Mouse (Mus musculus): ENCODE data around the gene Gm4307. TPM values are rescaled to one million over a fixed set of nuclear protein-coding genes. Genes with fewer than 3 reads are reported as not detected.

Gene Gm4307
- polyA plus RNA-seq (2017; shearing (Covaris generic)), result not detected

GRCm38 (mm10) chr10:100361038-100361437 is at the start of gene Gm4307:
TSS of gene Gm4307 (plus strand) at chr10:100361338.

DNA sequence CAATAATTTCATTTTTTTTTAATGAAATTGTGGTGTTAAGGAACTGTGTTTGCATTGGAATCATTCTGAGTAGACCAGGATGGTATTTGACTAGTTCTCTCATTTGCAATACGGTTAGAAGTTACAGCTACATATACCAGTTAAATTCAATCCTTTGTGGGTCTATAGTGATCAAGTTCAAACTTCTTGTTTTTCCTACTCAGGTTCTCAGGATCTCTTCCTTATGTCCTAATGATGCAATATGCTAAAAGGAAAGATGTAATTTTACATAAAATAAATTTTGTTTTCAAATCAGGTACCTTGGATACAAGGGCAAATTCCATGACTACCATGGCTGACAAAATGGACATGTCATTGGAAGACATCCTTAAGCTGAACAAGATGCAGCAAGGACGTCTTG is 25.8 kb upstream of the Gm4307 start, which contains the start of gene Gm4301:
Gene Gm4301 (plus strand): TSS at position 301 of the 400 bp plus-strand sequence.

DNA sequence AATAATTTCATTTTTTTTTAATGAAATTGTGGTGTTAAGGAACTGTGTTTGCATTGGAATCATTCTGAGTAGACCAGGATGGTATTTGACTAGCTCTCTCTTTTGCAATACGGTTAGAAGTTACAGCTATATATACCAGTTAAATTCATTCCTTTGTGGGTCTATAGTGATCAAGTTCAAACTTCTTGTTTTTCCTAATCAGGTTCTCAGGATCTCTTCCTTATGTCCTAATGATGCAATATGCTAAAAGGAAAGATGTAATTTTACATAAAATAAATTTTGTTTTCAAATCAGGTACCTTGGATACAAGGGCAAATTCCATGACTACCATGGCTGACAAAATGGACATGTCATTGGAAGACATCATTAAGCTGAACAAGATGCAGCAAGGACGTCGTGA is 20.6 kb upstream of the Gm4307 start, which contains the start of gene Gm4302:
Gene Gm4302 (plus strand): TSS at position 301 of the 400 bp plus-strand sequence.

GRCm38 (mm10) chr10:100345672-100346071 is 15.5 kb upstream of the Gm4307 start, which contains the start of gene Gm4303:
TSS of gene Gm4303 (plus strand) at chr10:100345972.

GRCm38 (mm10) chr10:100350793-100351192 is 10.3 kb upstream of the Gm4307 start, which contains the start of gene Gm4305:
TSS of gene Gm4305 (plus strand) at chr10:100351093.

GRCm38 (mm10) chr10:100382460-100382859 is 21.3 kb downstream of the Gm4307 start, which contains the start of gene Gm4312:
TSS of gene Gm4312 (minus strand) at chr10:100382560.

Other genes with a start within 250 kb of the Gm4307 start
- gene Gm4301, start 25.7 kb upstream of the Gm4307 start, polyA plus RNA-seq (2017; shearing (Covaris generic)), result not detected
- not detected for gene Gm4302, start 20.5 kb upstream of the Gm4307 start, polyA plus RNA-seq (2017; shearing (Covaris generic))
- gene Gm4303, start 15.4 kb upstream of the Gm4307 start, polyA plus RNA-seq (2017; shearing (Covaris generic)), result not detected
- gene Gm4305, start 10.2 kb upstream of the Gm4307 start, polyA plus RNA-seq (2017; shearing (Covaris generic)), result not detected
- gene Gm4312, start 21.2 kb downstream of the Gm4307 start, polyA plus RNA-seq (2017; shearing (Covaris generic)), result not detected
- gene Tmtc3, start 126.0 kb downstream of the Gm4307 start, polyA plus RNA-seq (2017; shearing (Covaris generic)), result 1 to 10 TPM; 2.0 to 3.6 TPM
- 1 to 10 TPM in 1 of 2 experiments, under 1 TPM in 1; 0.74 to 1.8 TPM for gene Cep290, start 126.2 kb downstream of the Gm4307 start, polyA plus RNA-seq (2017; shearing (Covaris generic))
- 1 to 10 TPM; 5.2 to 5.9 TPM for gene 4930430F08Rik, start 229.1 kb downstream of the Gm4307 start, polyA plus RNA-seq (2017; shearing (Covaris generic))
- gene 1700017N19Rik, start 229.1 kb downstream of the Gm4307 start, polyA plus RNA-seq (2017; shearing (Covaris generic)), result not detected